Mouse (Mus musculus) spleen, adult 2 months (tissue): Measurements from ENCODE around the gene Mtmr12. TPM values are rescaled to one million over a fixed set of nuclear protein-coding genes. Genes with fewer than 3 reads are reported as not detected.

ENCODE experiments used
- DNase-seq, 2 experiments: peaks; one replicate each; pipeline versions ENCODE4 v3.0.0 to v3.0.0-alpha.2; 2012 to 2021; ENCODE audit warnings: low spot score in 2 of 2, low read depth in 1 of 2
- H3K27ac ChIP-seq: fragments of 200-500 bp; 2 replicates; pipeline ENCODE4 v1.5.1; 2012; ENCODE audit warnings: low read length, inconsistent platforms; ENCODE audit not compliant: insufficient read depth
- H3K27me3 ChIP-seq: fragments of 200-500 bp; 2 replicates; pipeline ENCODE4 v1.6.1; 2012; ENCODE audit warnings: mild to moderate bottlenecking, moderate library complexity, low read length, inconsistent platforms; ENCODE audit not compliant: control insufficient read depth, insufficient read depth
- H3K36me3 ChIP-seq: fragments of 200-500 bp; 2 replicates; pipeline ENCODE4 v1.6.1; 2012; ENCODE audit warnings: mild to moderate bottlenecking, low read length, inconsistent platforms; ENCODE audit not compliant: control insufficient read depth, insufficient read depth
- H3K4me1 ChIP-seq: fragments of 200-500 bp; 2 replicates; pipeline ENCODE4 v1.6.1; 2011; ENCODE audit warnings: inconsistent platforms; ENCODE audit not compliant: control insufficient read depth, insufficient read depth, insufficient read length
- H3K4me3 ChIP-seq: fragments of 200-500 bp; 2 replicates; pipeline ENCODE4 v1.5.1; 2011; ENCODE audit warnings: mild to moderate bottlenecking, inconsistent platforms; ENCODE audit not compliant: insufficient read depth, insufficient read length; ENCODE audit errors: extremely low read depth
- CTCF ChIP-seq: fragments of 200-500 bp; IDR thresholded peaks from 2 replicates; pipeline ENCODE4 v1.5.1; 2011; ENCODE audit warnings: mild to moderate bottlenecking, inconsistent platforms; ENCODE audit not compliant: insufficient read depth, insufficient read length, insufficient replicate concordance; ENCODE audit errors: extremely low read depth
- POLR2A ChIP-seq: fragments of 200-500 bp; IDR thresholded peaks from 2 replicates; pipeline ENCODE4 v1.6.1; 2011; ENCODE audit warnings: low read depth, low read length, inconsistent platforms
- WGBS: fragments of 180-500 bp; shearing (Covaris S2); methylation state at CpG from one replicate; pipeline ENCODE4 v1.1.7; 2018; 5-methylcytosine and 5-hydroxymethylcytosine counted together
- polyA plus RNA-seq: library from polyadenylated mRNA; depleted of rRNA; stranded (reverse); fragments of >200 nt; gene quantifications from 2 replicates; pipeline ENCODE4 v1.2.3, GENCODE M21; 2012

Gene Mtmr12
- polyA plus RNA-seq, 1 experiment = 17.7 TPM

DNA sequence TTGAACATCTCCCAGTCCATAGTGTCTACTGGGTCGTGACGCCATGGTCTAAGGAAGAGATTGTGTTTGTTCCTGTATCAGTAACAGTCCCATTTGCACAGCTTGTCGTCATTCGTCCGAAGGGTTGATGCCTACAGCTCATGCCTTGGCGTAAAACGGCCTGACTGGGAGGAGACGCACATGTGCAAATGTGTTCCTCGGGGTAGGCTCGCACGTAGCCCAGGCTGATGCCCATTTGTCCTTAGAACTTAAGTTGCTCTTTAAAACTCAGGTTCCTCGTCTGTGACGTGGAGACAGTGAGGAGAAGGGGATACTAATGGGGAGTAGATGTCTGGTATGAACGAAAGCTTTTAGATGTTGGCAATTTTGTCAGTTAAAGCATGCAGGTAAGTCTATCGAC, 22.1 kb downstream of the Mtmr12 start:
- 94% methylated on average over 15 of the region's 15 CpGs for WGBS
- Histone ChIP-seq H3K36me3 (no peaks in the 10 kb centered on the region), H3K4me3 (no peak overlapping the region), H3K27me3 (no peaks in the 10 kb centered on the region), H3K27ac (no peak overlapping the region), H3K4me1 (peaks cover 11% of the 10 kb centered on the region; the same call in 1 of the 2 replicates)
- no peak for TF ChIP-seq CTCF
- no peak for TF ChIP-seq POLR2A
- no peak for DNase-seq

DNA sequence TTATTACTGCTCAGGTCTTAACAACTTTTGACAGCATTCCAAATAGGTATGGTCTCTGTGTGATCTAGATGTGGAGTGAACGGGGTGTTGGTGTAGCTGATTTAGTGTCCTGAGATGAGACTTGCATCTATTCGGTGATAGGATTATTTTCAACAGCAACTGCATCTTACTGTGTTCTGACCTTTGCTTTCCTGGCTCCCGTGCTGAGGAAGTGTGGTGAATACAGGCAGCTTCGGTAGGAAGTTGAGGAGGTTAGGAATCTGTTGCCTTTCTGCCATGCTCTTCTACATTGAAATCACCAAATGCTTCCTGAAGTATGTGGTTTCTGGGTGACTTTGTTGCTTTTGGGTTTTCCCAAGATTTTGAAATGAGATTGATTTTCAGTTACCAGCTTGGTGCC, 22.5 kb downstream of the Mtmr12 start:
- Histone ChIP-seq H3K27ac (no peak overlapping the region), H3K4me1 (peaks cover 11% of the 10 kb centered on the region; the same call in 1 of the 2 replicates), H3K27me3 (no peaks in the 10 kb centered on the region), H3K36me3 (peaks cover 3% of the 10 kb centered on the region), H3K4me3 (no peak overlapping the region)
- 71% methylated on average over 4 of the region's 4 CpGs for WGBS
- DNase-seq = no peak
- TF ChIP-seq CTCF = no peak
- no peak for TF ChIP-seq POLR2A

DNA sequence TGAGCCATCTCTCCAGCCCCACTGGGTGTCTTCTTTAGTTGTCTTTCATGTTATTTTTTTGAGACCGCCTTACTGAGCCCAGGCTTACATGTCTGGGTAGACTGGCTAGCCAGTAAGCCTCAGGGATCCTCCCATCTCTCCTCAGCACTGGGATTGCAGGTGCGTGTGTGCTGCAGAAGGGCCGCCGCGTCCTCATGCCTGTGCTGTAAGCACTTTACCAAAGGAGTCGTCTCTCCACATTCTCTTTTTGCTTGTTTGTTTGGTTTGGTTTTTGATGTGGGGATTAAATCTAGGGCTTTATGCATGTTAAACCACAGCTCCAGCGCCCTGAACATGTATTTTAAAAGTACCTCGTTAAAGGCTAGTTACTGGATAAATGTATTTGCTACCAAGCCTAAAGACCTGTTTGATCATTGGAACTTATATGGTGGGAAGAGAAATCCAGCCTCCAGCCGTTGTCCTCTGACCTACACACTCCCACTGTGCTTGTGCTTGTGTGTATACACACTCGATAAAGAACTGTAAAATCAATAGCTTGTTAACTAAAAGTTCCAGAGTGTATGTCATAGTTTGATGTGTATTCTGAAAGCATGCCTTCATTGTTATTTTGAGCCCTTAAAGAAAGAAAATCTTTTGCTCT, 24.9 kb downstream of the Mtmr12 start:
- Histone ChIP-seq H3K27me3 (no peaks in the 10 kb centered on the region), H3K27ac (no peak overlapping the region), H3K36me3 (peaks cover 13% of the 10 kb centered on the region), H3K4me1 (peaks cover 11% of the 10 kb centered on the region; the same call in 1 of the 2 replicates), H3K4me3 (no peak overlapping the region)
- peak in 1 of 2 experiments; percentile 30 for DNase-seq
- TF ChIP-seq CTCF (no peak), POLR2A (no peak)
- 70% methylated on average over 10 of the region's 10 CpGs for WGBS

DNA sequence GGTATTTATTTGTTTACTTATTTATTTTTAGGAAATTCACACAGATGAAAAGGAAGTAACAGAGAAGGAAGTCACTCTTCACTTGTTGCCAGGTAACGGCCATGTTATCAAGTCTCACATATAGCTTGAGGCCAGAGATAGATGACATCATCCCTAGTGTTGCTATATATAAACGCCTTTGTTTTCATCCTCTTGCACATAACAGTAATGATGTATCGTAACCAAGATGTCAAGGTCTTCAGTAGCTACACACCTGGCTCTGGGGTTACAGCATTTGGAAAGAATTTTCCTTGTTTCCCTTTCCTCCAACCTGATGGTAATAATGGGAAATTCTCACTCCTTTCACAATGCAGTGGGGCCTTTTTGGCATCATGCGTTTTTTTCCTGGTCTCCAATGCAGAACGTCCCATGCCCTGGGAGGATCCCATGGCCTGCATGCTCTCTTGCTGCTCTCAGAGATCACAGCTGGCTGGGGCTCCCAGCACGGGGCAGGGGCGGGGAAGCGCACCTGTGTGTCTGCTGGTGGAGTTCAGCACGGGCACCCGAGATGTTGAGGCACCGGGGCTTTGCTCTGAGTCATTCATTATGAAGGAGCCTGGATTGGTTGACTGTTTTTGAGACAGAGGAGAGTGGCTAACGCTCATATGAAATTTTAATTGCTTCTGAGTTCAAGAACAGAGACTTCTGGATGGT, 25.6 kb downstream of the Mtmr12 start:
- Histone ChIP-seq H3K27ac (no peak overlapping the region), H3K36me3 (peaks cover 13% of the 10 kb centered on the region), H3K27me3 (no peaks in the 10 kb centered on the region), H3K4me1 (peaks cover 10% of the 10 kb centered on the region; the same call in 1 of the 2 replicates), H3K4me3 (no peak overlapping the region)
- 52% methylated on average over 12 of the region's 12 CpGs for WGBS
- peak in 1 of 2 experiments; percentile 82 for DNase-seq
- TF ChIP-seq POLR2A (no peak), CTCF (no peak)

DNA sequence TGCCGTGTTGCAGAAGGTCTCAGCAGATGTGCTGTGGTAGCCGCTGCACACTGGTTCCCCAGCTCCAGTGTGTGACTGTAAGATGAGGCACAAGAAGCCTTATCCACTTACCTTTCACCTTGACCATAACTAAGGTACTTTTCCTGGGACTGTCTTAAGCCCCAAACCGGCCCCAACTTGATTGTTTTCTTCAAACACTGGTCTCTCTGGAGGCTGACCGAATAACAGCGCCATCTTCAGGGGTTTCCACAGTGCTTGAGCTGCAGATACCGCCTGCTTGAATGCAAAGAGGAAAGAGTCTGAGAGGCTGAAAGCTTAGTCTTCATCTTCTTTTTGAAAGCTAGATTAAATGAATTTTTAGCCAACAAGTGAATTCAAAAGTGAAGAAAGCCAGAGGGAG, 26.6 kb downstream of the Mtmr12 start:
- DNase-seq = no peak
- peaks cover 13% of the 10 kb centered on the region for H3K36me3 ChIP-seq
- no peak overlapping the region for H3K27ac ChIP-seq
- H3K4me1 ChIP-seq = peaks cover 8% of the 10 kb centered on the region; the same call in 1 of the 2 replicates
- no peak for TF ChIP-seq POLR2A
- no peak for TF ChIP-seq CTCF
- 93% methylated on average over 6 of the region's 6 CpGs for WGBS
- no peaks in the 10 kb centered on the region for H3K27me3 ChIP-seq
- H3K4me3 ChIP-seq = no peak overlapping the region

DNA sequence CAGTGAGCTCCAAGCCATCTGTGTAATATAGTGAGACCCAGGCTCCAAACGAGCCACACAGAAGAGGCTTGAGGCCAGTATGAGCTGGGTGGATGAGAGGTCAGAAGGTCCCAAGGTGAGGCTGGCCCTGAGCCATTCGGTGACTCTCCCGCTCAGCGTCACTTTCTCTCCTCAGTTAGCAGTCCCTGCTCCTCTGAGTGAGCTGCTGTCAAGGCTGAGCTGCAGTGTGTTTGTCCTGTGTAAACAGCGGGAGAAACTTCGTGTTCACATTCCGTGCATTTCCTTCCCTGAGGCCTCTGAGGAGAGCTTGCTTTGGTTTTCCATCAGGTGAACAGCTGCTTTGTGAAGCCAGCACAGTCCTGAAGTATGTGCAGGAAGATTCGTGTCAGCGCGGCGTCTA, 27.6 kb downstream of the Mtmr12 start:
- H3K27ac ChIP-seq = no peak overlapping the region
- no peak overlapping the region for H3K4me3 ChIP-seq
- WGBS = 91% methylated on average over 11 of the region's 11 CpGs
- peaks cover 9% of the 10 kb centered on the region; the same call in 1 of the 2 replicates for H3K4me1 ChIP-seq
- H3K36me3 ChIP-seq = peaks cover 15% of the 10 kb centered on the region
- H3K27me3 ChIP-seq = no peaks in the 10 kb centered on the region
- no peak for DNase-seq
- TF ChIP-seq CTCF (no peak), POLR2A (no peak)

DNA sequence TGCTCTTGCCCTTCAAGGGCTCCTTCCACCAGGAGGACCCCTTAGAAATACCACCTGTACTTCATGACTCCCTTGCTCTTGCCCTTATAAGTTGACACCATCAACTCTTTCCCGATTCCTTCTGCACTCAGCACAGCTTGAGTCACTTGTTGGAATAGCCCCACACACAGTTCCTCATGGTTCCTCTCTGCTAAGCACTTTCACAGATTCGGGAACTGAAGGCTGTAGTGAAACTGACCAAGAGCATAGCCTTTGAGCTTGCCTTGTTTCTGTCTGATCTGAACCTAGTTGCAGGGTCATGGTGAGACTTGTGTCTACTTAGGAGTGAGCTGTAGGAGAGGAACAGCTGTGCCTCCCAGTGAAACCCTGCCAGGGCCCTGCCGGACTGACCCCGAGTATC, 28.2 kb downstream of the Mtmr12 start:
- DNase-seq = no peak
- 88% methylated on average over 4 of the region's 4 CpGs for WGBS
- Histone ChIP-seq H3K4me3 (no peak overlapping the region), H3K4me1 (peaks cover 9% of the 10 kb centered on the region; the same call in 1 of the 2 replicates), H3K27ac (no peak overlapping the region), H3K27me3 (no peaks in the 10 kb centered on the region), H3K36me3 (peaks cover 18% of the 10 kb centered on the region)
- TF ChIP-seq POLR2A = no peak
- TF ChIP-seq CTCF = no peak
